Mouse (Mus musculus) forebrain, embryonic 15.5 days (tissue): ENCODE measurements around the gene Rnf41. TPM values are rescaled to one million over a fixed set of nuclear protein-coding genes. Genes with fewer than 3 reads are reported as not detected.

Experiments
- ATAC-seq: fragments of 200-750 bp; cut with Nextera tagmentation; replicated peaks from 2 replicates; pipeline ENCODE4 v1.8.0; 2017; ENCODE audit warnings: mild to moderate bottlenecking, moderate TSS enrichment, moderate library complexity
- H3K27ac ChIP-seq: fragments of 300-500 bp; sonication (generic); replicated peaks from 2 replicates; pipeline ENCODE4 v1.5.1; 2015; ENCODE audit warnings: mild to moderate bottlenecking, inconsistent platforms
- H3K27me3 ChIP-seq: fragments of 300-500 bp; sonication (generic); 2 replicates; pipeline ENCODE4 v1.6.1; 2015; ENCODE audit warnings: inconsistent platforms
- H3K36me3 ChIP-seq: fragments of 300-500 bp; sonication (generic); 2 replicates; pipeline ENCODE4 v1.6.1; 2015; ENCODE audit warnings: mild to moderate bottlenecking, inconsistent platforms
- H3K4me1 ChIP-seq: fragments of 300-500 bp; sonication (generic); 2 replicates; pipeline ENCODE4 v1.6.1; 2015; ENCODE audit warnings: inconsistent platforms
- H3K4me2 ChIP-seq: fragments of 300-500 bp; sonication (generic); replicated peaks from 2 replicates; pipeline ENCODE4 v1.6.1; 2015; ENCODE audit warnings: mild to moderate bottlenecking, inconsistent platforms
- H3K4me3 ChIP-seq: fragments of 300-500 bp; sonication (generic); 2 replicates; pipeline ENCODE4 v1.5.1; 2015; ENCODE audit warnings: mild to moderate bottlenecking, inconsistent platforms
- H3K9ac ChIP-seq: fragments of 300-500 bp; sonication (generic); replicated peaks from 2 replicates; pipeline ENCODE4 v1.6.1; 2015; ENCODE audit warnings: mild to moderate bottlenecking, inconsistent platforms
- H3K9me3 ChIP-seq: fragments of 300-500 bp; sonication (generic); 2 replicates; pipeline ENCODE4 v1.6.1; 2016; ENCODE audit warnings: inconsistent platforms
- WGBS: fragments of 180-500 bp; shearing (Covaris S2); methylation state at CpG from one replicate; pipeline ENCODE4 v1.1.7; 2015; ENCODE audit warnings: mixed read lengths; 5-methylcytosine and 5-hydroxymethylcytosine counted together
- polyA plus RNA-seq: library from polyadenylated mRNA; unstranded; fragments of >200 nt; fragmentation: Nextera tagmentation; extraction: Ambion mirVana; gene quantifications from 2 replicates; pipeline ENCODE4 v1.2.1, GENCODE M21; 2015

Rnf41 gene
- polyA plus RNA-seq, 1 experiment from 2014 or later = 110 TPM

DNA sequence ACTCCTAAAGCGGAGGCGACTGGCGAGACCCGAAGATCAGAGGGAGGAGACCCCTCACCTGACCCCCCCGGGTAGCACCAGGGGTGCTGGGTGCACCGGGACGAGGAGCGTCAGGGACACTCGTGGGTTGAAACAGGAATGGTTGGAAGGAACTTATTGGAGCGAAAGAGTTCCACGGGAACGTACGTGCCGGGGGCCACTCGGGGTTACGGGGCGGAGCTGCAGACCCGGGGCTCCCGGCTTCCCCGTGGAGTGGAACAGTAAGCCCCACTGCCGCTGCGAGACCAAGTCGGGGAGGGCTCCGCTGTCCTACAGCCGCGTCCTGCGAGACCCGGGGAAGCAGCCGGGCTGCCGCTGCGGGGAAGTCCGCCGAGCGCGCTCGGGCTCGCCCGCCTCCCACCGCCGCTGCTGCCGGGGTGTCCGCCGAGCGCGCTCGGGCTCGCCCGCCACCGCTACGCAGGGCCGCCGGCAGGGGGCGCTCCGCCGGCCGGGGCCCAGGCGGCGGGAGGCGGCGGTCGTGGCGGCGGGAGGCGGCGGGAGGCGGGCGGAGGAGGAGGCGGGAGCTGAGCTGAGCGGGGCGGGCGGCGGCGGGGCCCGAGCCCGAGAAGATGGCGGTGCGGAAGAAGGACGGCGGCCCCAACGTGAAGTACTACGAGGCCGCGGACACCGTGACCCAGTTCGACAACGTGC, 47.4 kb downstream of the Rnf41 start, which contains the start of gene Smarcc2:
Gene Smarcc2, plus strand, starts transcription at position 530 of the 690 bp plus-strand sequence.
- no peaks in the 10 kb centered on the region for H3K9me3 ChIP-seq
- peak within 1 kb of the TSS; percentile 88 for H3K4me3 ChIP-seq
- peak within 1 kb of the TSS; percentile 74 for H3K4me2 ChIP-seq
- no peaks in the 10 kb centered on the region for H3K27me3 ChIP-seq
- peak within 1 kb of the TSS; percentile 83 for H3K9ac ChIP-seq
- peak within 1 kb of the TSS; percentile 91 for H3K27ac ChIP-seq
- peaks cover 17% of the 10 kb centered on the region for H3K4me1 ChIP-seq
- peak; percentile 75 for ATAC-seq
- under 1% methylated on average over 79 of the region's 86 CpGs for WGBS
- peaks cover 21% of the 10 kb centered on the region for H3K36me3 ChIP-seq

DNA sequence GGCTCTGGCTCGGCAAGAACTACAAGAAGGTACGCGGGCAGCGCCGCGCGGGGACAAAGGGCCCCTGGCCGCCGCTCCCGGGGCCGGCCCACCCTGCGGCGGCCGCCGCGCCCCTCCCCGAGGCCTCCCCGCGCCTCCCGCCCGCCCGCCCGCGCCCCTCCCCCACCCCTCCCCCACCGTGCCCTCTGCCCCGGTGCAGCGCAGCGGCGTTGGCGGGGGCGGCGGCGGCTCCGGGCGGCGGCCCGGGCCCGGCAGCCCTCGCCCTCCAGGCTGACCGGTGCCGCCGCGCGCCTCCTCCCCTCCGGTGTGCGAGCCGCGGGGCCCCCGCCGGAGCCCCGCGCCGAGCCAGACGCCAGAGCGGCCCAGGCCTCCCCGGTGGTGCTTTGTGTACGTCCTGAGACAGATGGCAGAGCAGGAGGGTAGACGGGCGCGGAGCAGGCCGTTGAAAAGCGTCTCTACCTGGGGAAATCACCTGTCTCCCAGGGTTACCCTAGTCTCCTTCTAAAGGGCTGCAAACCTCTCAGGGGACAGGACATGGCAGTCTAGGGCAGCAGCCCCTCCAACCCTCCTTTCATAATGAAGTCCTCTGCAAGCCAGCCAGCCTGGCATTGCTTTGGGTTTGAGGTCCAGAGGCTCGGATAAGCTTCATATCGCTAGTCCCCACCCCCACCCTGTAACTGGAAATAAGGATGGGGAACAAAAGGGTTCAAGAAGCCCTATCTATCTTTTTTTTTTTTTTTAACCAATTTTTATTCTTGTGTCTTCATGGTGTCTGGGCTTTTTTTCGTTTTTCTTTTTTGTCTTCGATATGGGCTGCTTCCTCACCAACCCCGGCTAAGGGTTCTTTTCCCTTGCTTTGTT, 48.2 kb downstream of the Rnf41 start:
- peaks cover 17% of the 10 kb centered on the region for H3K4me1 ChIP-seq
- ATAC-seq = peak; percentile 69

DNA sequence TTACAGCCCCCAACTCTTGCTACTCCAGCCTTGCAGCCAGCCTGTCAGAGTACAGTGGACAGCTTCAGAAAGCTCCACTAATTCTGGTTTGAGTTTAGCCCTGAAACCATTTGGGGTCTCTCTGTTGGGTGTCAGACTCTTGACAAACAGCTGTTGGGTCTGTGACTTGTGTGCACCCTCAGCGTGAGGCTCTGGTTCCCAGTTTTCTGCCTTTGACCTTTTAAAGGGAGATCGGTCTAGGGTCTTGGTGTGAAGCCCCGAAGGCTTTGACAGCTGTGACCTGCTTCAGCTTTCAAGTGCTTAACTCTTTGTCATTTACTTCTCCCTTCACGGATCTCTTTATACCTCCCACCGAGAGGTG, 48.8 kb downstream of the Rnf41 start:
- ATAC-seq = no peak
- peak overlapping the region; percentile 88 for H3K4me3 ChIP-seq
- peak overlapping the region; percentile 74 for H3K4me2 ChIP-seq
- H3K4me1 ChIP-seq = peaks cover 17% of the 10 kb centered on the region
- WGBS = 0% methylated on average over 5 of the region's 5 CpGs
- no peaks in the 10 kb centered on the region for H3K27me3 ChIP-seq
- H3K9me3 ChIP-seq = no peaks in the 10 kb centered on the region
- peak overlapping the region; percentile 91 for H3K27ac ChIP-seq
- H3K9ac ChIP-seq = peak overlapping the region; percentile 83
- peaks cover 34% of the 10 kb centered on the region for H3K36me3 ChIP-seq

More for the DNA sequence above, 48.2 kb downstream of the Rnf41 start:
- no peaks in the 10 kb centered on the region for H3K27me3 ChIP-seq
- peak overlapping the region; percentile 91 for H3K27ac ChIP-seq
- H3K36me3 ChIP-seq = peaks cover 28% of the 10 kb centered on the region
- peak overlapping the region; percentile 74 for H3K4me2 ChIP-seq
- under 1% methylated on average over 41 of the region's 67 CpGs for WGBS
- H3K4me3 ChIP-seq = peak overlapping the region; percentile 88
- H3K9ac ChIP-seq = peak overlapping the region; percentile 83
- no peaks in the 10 kb centered on the region for H3K9me3 ChIP-seq

DNA sequence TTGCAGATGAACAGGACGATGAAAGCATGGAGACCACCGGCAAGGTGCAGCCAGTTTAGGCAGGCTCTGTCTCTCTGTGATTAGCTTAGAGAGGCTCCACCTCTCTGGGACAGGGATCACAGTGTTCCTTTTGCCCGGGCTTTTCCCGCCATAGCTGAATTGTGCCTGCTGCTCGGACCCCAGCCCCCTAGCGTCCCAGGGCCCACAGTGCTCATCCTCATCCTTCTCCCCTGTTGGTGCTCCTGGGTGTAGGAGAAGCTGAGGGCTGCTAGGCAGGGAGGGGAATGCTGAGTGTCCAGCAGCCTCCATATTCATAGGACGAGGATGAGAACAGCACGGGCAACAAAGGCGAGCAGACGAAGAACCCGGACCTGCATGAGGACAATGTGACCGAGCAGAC, 62.9 kb downstream of the Rnf41 start:
- Histone ChIP-seq H3K4me2 (no peak overlapping the region), H3K9me3 (no peaks in the 10 kb centered on the region), H3K36me3 (peaks cover 94% of the 10 kb centered on the region), H3K4me3 (no peak overlapping the region), H3K9ac (no peak overlapping the region), H3K27me3 (no peaks in the 10 kb centered on the region), H3K27ac (no peak overlapping the region), H3K4me1 (no peaks in the 10 kb centered on the region)
- no peak for ATAC-seq
- WGBS = 91% methylated on average over 12 of the region's 12 CpGs

DNA sequence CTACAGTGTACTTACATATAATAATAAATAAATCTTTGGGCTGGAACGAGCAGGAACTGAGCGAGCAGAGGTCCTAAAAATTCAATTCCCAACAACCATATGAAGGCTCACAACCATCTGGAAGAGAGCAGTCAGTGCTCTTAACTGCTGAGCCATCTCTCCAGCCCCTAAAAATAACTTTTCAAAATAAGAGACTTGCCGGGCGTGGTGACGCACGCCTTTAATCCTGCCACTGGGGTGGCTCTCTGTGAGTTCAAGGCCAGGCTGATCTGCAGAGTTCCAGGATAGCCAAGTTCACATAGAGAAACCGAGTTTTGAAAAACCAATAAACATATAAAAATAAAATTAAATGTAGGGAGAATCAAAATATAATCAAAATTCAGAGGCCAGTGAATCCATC, 74.9 kb downstream of the Rnf41 start:
- Histone ChIP-seq H3K27me3 (no peaks in the 10 kb centered on the region), H3K4me2 (no peak overlapping the region), H3K36me3 (peaks cover 91% of the 10 kb centered on the region), H3K9ac (no peak overlapping the region), H3K27ac (no peak overlapping the region), H3K4me3 (no peak overlapping the region), H3K9me3 (no peaks in the 10 kb centered on the region), H3K4me1 (peaks cover 7% of the 10 kb centered on the region)
- 92% methylated on average over 7 of the region's 7 CpGs for WGBS
- no peak for ATAC-seq

DNA sequence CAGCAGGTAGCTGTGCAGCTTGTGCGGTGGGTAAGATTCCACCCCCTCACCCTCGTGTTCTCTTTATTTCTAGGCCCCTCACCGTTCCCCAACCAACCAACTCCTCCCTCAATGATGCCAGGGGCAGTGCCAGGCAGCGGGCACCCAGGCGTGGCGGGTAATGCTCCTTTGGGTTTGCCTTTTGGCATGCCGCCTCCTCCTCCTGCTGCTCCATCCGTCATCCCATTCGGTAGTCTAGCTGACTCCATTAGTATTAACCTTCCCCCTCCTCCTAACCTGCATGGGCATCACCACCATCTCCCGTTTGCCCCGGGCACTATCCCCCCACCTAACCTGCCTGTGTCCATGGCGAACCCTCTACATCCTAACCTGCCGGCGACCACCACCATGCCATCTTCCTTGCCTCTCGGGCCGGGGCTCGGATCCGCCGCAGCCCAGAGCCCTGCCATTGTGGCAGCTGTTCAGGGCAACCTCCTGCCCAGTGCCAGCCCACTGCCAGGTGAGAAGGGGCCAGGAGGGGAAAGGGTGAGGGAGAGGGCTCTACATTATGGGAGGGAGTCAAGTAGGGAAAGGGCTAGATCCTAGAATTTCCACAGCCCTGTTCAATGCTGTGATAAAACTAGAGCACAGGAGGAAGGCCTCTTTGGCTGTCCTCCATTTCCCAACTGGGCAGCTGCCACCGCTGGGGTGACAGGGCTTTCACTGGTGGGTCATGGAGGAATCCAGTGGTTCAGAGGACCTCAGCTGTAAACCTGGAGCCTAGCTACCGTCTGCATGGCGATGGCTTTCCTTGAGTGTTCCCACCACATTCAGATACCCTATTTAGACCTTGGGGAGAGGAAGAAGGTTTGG, 76.6 kb downstream of the Rnf41 start:
- H3K4me3 ChIP-seq = no peak overlapping the region
- H3K4me1 ChIP-seq = peaks cover 24% of the 10 kb centered on the region
- ATAC-seq = no peak
- peaks cover 79% of the 10 kb centered on the region for H3K36me3 ChIP-seq
- no peaks in the 10 kb centered on the region for H3K9me3 ChIP-seq
- H3K4me2 ChIP-seq = no peak overlapping the region
- 90% methylated on average over 22 of the region's 22 CpGs for WGBS
- no peak overlapping the region for H3K9ac ChIP-seq
- H3K27ac ChIP-seq = no peak overlapping the region
- no peaks in the 10 kb centered on the region for H3K27me3 ChIP-seq

DNA sequence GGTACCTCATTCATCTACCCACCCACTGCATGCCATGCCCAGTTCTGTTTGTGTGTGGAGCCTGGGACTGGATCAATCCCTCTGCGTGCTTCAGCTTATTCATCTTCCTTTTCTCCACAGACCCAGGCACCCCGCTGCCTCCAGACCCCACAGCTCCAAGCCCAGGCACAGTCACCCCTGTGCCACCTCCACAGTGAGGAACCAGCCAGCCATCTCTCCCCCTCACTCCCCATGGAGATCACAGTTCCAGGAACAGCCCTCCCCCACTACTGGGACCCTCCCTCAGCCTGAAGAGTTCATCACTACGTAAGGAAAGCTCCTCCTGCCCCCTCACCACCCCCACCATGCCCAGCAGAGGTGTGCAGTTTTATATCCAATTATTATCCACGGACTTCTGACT, 77.3 kb downstream of the Rnf41 start:
- no peak overlapping the region for H3K9ac ChIP-seq
- 85% methylated on average over 4 of the region's 4 CpGs for WGBS
- H3K36me3 ChIP-seq = peaks cover 72% of the 10 kb centered on the region
- no peaks in the 10 kb centered on the region for H3K27me3 ChIP-seq
- no peak overlapping the region for H3K4me2 ChIP-seq
- H3K4me3 ChIP-seq = no peak overlapping the region
- no peak for ATAC-seq
- H3K27ac ChIP-seq = no peak overlapping the region
- H3K4me1 ChIP-seq = peaks cover 24% of the 10 kb centered on the region
- H3K9me3 ChIP-seq = no peaks in the 10 kb centered on the region

DNA sequence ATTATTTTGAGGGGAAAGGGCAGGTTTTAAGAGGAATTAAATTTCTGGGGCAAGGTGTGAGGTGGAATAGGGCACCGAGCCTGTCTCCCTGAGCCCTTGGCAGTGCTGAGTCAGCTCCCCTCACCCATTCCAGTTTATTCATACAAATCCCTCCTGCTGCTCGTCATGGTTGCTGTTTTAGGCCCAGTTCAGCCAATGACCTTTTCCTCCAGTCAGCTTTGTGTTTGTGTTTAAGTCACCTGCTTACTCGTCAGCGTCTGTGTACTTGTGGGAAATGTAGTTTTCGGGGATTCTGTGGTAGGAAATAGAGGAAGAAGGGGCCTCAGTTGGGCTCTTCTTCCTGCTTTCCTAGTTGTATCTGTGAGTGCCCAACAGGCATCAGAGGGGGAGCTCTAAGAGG, 77.9 kb downstream of the Rnf41 start:
- Histone ChIP-seq H3K27me3 (no peaks in the 10 kb centered on the region), H3K9ac (no peak overlapping the region), H3K9me3 (no peaks in the 10 kb centered on the region), H3K4me2 (no peak overlapping the region), H3K36me3 (peaks cover 67% of the 10 kb centered on the region), H3K4me1 (peaks cover 25% of the 10 kb centered on the region), H3K27ac (no peak overlapping the region), H3K4me3 (no peak overlapping the region)
- ATAC-seq = no peak
- 71% methylated on average over 5 of the region's 5 CpGs for WGBS

DNA sequence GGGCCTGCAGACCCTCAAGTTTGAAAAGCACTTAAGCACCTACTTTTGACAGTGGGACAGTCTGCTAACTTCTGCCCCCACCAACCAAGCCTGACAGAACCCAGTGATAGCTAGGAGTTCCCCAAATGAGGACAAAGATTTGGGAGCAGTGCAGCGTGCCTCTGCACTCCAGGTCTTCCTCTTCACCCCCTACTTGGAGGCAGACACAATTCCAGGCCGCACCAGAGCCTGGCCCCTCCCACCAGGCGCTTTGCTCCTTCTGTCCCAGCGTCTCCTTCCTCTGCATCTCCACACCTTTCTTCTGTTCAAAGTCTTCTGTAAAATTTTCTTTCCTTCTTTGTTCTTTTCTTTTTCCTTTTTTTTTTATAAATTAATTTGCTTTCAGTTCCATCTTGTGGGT, 78.3 kb downstream of the Rnf41 start:
- Histone ChIP-seq H3K9me3 (no peaks in the 10 kb centered on the region), H3K9ac (no peak overlapping the region), H3K36me3 (peaks cover 64% of the 10 kb centered on the region), H3K27me3 (no peaks in the 10 kb centered on the region), H3K4me2 (no peak overlapping the region), H3K27ac (no peak overlapping the region), H3K4me1 (peaks cover 29% of the 10 kb centered on the region), H3K4me3 (no peak overlapping the region)
- WGBS = 52% methylated on average over 4 of the region's 4 CpGs
- no peak for ATAC-seq

DNA sequence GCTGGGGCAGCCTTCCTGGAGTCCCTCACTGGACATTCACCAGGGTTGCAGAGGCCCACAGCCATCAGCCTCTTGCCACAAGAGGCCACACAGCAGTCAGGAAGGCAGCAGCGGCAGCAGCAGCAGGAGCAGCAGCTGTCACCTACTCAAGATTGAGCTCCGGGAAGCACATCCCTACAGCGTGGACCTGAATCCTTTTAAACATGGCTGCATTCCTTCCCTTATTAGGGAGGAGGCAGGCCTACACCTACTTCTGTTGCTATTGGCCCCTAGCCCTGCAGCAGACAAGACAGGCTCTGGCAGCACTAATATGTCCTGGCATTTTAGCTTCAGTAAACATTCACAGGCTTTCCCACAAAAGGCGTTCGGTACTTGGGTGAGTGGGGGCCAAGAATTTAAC, 78.8 kb downstream of the Rnf41 start:
- Histone ChIP-seq H3K27ac (no peak overlapping the region), H3K9ac (no peak overlapping the region), H3K4me3 (no peak overlapping the region), H3K4me1 (peaks cover 33% of the 10 kb centered on the region), H3K27me3 (no peaks in the 10 kb centered on the region), H3K36me3 (peaks cover 63% of the 10 kb centered on the region), H3K4me2 (no peak overlapping the region), H3K9me3 (no peaks in the 10 kb centered on the region)
- 78% methylated on average over 5 of the region's 5 CpGs for WGBS
- no peak for ATAC-seq

DNA sequence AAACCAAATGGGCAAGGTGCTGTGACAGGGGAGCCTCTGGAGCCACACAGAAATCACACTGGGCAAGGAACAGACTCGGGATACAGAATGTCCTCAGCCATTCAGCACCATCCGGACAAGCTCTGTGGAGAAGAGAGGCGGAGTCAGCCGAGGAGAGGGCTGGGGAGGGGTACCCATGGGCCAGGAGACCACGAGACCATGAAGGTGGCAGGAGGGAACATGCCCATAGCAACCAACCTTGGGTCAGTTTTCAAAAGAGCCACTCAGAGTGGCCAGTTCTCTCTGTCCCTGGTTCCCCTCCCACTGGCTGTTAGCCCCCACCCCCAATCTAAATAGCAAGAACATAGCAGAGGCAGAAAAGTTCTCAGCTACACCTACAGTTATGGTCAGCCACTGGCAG, 79.5 kb downstream of the Rnf41 start:
- H3K9me3 ChIP-seq = no peaks in the 10 kb centered on the region
- no peak for ATAC-seq
- 49% methylated on average over 5 of the region's 5 CpGs for WGBS
- H3K27ac ChIP-seq = peak overlapping the region; percentile 31; the same call in 1 of the 2 replicates
- H3K36me3 ChIP-seq = peaks cover 57% of the 10 kb centered on the region
- peaks cover 33% of the 10 kb centered on the region for H3K4me1 ChIP-seq
- no peak overlapping the region for H3K9ac ChIP-seq
- no peak overlapping the region for H3K4me3 ChIP-seq
- no peak overlapping the region for H3K4me2 ChIP-seq
- H3K27me3 ChIP-seq = no peaks in the 10 kb centered on the region
